Mouse (Mus musculus): ENCODE data around the gene Krtap4-13.
"Not testable (repeated sequence)": the region's sequence is repeated elsewhere in the genome, so short reads cannot be mapped to it uniquely, and the experiment has no call there.

Gene Krtap4-13

GRCm38 (mm10) chr11:99809792-99810191 is at the start of gene Krtap4-13:
TSS of gene Krtap4-13 (minus strand) at chr11:99809892.
- not testable (repeated sequence) for DNase-seq

- DNase-seq, result no peak
Observed at GRCm38 (mm10) chr11:99858761-99859160, 49.1 kb upstream of the Krtap4-13 start.

GRCm38 (mm10) chr11:99857617-99858016 is 47.9 kb upstream of the Krtap4-13 start, which contains the start of gene Gm11568:
TSS of gene Gm11568 (plus strand) at chr11:99857917.
- no peak for DNase-seq

GRCm38 (mm10) chr11:99854121-99854520 is 44.4 kb upstream of the Krtap4-13 start:
- no peak for DNase-seq

GRCm38 (mm10) chr11:99851508-99851907 is 41.8 kb upstream of the Krtap4-13 start, which contains the start of gene Krtap4-16:
TSS of gene Krtap4-16 (minus strand) at chr11:99851608.
- DNase-seq, result no peak

- peak; percentile 84 for DNase-seq
Observed at GRCm38 (mm10) chr11:99846746-99847145, 37.1 kb upstream of the Krtap4-13 start.

GRCm38 (mm10) chr11:99842185-99842584 is 32.5 kb upstream of the Krtap4-13 start:
- DNase-seq, result no peak

- no peak for DNase-seq
Observed at GRCm38 (mm10) chr11:99837966-99838365, 28.3 kb upstream of the Krtap4-13 start, which contains the start of gene 2300003K06Rik. TSS of gene 2300003K06Rik (minus strand) at chr11:99838066.

GRCm38 (mm10) chr11:99815566-99815965 is 5.9 kb upstream of the Krtap4-13 start, which contains the start of gene Gm11564:
TSS of gene Gm11564 (minus strand) at chr11:99815666.
- DNase-seq, result not testable (repeated sequence)

GRCm38 (mm10) chr11:99804346-99804745 is 5.3 kb downstream of the Krtap4-13 start, which contains the start of gene Gm11554:
TSS of gene Gm11554 (minus strand) at chr11:99804446.
- DNase-seq, result not testable (repeated sequence)

GRCm38 (mm10) chr11:99798832-99799231 is 10.9 kb downstream of the Krtap4-13 start, which contains the start of gene Gm11569:
TSS of gene Gm11569 (minus strand) at chr11:99798932.
- DNase-seq, result not testable (repeated sequence)

- DNase-seq, result no peak
Observed at GRCm38 (mm10) chr11:99793367-99793766, 16.3 kb downstream of the Krtap4-13 start, which contains the start of gene Gm11596. TSS of gene Gm11596 (minus strand) at chr11:99793467.

- DNase-seq, result not testable (repeated sequence)
Observed at GRCm38 (mm10) chr11:99784900-99785299, 24.8 kb downstream of the Krtap4-13 start, which contains the start of gene Krtap4-9. TSS of gene Krtap4-9 (plus strand) at chr11:99785200.

- no peak for DNase-seq
Observed at GRCm38 (mm10) chr11:99780604-99781003, 29.1 kb downstream of the Krtap4-13 start, which contains the start of gene Krtap4-8. TSS of gene Krtap4-8 (minus strand) at chr11:99780704.

- DNase-seq, result no peak
Observed at GRCm38 (mm10) chr11:99778401-99778800, 31.3 kb downstream of the Krtap4-13 start.

- DNase-seq, result not testable (repeated sequence)
Observed at GRCm38 (mm10) chr11:99772813-99773212, 36.9 kb downstream of the Krtap4-13 start, which contains the start of gene Gm11595. TSS of gene Gm11595 (minus strand) at chr11:99772913.

- no peak for DNase-seq
Observed at GRCm38 (mm10) chr11:99768410-99768809, 41.3 kb downstream of the Krtap4-13 start.

Measured in heart, adult 11 months (tissue).